Mouse (Mus musculus) c-Kit-positive CD71-negative TER-119-negative erythroid progenitor cells, embryonic 14.5 days (primary cell): ENCODE data around the gene Rasd1.
"Not testable (repeated sequence)": the region's sequence is repeated elsewhere in the genome, so short reads cannot be mapped to it uniquely, and the experiment has no call there.

Experiments used
- DNase-seq: peaks from one replicate; pipeline ENCODE4 v3.0.0-alpha.2; 2013; ENCODE audit warnings: low read depth

Gene Rasd1

DNA sequence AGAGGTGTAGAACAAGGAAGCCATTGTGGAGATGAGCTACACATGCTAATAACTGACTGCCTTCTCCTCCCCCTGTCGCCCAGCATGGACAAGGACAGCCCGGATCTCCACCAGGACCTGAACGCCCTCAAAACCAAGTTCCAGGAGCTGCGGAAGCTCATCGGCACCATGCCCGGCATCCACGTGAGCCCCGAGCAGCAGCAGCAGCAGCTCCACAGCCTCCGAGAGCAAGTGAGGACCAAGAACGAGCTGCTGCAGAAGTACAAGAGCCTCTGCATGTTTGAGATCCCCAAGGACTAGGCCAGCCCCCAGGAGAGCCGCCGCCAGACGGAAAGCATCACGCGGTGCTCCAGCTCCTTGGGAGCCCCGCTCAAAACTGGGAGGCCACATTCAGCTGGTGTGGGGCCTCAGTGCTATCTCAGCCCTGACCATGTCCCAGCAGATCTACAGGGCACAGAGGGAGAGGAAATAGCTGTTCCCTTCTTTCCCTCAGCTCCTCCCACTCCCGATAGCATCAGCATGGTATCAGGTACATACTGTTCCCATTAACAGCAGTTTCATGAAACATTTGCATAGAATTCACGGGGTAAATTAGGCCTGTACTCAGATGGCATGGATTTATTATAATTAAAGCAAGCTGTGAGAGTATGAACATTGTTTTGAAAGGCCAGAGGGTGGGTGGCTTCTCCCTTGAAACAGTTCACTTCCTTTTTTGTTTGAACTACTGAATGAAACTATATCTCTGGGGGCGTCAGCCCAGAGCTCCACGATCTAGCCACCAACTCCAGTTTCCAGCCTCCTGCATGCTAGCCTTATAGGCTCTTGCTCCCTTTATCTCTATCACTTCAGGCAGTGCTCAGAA, 4.0 kb downstream of the Rasd1 start:
- DNase-seq, result no peak

DNA sequence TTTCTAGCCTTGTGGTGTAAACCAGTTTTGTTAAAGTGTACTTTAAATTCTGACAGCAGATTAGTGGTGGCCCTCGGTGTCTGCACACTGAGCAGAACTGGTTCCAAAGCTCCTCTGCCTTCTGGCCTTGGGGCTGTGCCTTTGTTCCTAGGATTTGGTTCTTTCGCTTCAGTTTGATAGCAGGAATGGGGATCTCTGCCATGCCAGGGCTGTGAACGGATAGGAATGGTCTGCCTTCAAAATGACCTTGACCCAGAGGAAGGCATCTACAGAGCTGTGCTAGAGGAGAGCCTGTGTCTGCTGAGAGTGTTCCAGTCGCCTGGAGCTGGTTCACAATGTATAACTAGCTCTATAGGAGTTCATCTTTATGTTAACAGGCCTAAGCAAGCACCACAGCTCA, 5.3 kb downstream of the Rasd1 start:
- DNase-seq, result no peak

DNA sequence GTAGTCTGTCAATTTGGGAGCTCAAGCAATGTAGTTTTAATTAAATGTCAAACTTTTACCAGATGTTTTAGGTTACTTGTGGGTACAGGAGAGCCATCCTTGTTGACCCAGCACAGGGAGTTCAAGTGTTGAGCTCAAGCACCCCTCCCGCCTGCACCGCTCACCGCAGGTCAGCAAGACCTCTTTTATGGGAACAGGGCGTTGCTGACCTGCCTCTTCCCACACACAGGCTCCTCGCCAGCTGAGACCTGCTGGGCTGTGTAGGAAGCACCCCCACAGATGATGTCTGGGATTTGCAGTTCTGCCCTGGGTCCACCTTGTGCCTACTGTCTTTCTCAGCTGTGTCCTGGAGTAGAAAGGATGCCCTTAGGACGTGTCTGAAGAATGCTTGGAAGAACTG, 8.0 kb downstream of the Rasd1 start:
- DNase-seq, result no peak

DNA sequence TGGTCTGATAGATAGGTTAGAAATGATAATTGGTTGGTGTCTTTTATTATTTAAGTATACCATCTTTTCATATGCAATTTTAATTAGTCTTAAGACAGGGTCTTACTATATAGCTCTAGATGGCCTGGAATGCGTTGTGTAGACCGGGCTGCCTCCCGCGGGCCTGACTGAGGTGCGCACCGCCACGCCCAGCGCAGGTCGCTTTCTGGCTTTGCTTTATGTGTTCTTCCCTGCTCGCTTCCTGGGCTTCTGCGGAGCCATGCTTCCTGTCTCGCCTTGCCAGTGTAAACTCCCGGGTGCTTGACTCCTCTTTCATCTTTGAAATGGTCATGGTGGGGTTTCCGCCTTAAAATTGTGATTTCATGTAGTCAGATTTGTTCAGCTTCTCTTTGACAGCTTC, 11.9 kb downstream of the Rasd1 start:
- no peak for DNase-seq

DNA sequence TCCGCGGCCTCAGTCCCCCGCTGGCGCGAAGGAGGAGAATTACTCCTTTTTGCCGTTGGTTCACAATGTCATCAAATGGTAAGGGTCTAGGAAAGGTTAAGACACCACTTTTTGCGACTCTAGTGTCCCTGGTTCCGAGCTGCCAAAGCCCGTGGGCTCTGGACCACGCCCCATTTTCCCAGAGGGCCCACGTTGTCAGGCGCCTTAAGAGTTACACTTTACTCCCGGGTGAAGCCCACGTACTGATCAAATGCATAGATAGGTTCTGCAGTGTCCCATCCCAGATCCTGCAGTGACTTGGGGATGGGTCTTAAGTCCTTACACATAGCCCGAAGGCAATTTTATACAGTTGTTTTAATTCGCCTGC, 16.4 kb downstream of the Rasd1 start:
- no peak for DNase-seq

DNA sequence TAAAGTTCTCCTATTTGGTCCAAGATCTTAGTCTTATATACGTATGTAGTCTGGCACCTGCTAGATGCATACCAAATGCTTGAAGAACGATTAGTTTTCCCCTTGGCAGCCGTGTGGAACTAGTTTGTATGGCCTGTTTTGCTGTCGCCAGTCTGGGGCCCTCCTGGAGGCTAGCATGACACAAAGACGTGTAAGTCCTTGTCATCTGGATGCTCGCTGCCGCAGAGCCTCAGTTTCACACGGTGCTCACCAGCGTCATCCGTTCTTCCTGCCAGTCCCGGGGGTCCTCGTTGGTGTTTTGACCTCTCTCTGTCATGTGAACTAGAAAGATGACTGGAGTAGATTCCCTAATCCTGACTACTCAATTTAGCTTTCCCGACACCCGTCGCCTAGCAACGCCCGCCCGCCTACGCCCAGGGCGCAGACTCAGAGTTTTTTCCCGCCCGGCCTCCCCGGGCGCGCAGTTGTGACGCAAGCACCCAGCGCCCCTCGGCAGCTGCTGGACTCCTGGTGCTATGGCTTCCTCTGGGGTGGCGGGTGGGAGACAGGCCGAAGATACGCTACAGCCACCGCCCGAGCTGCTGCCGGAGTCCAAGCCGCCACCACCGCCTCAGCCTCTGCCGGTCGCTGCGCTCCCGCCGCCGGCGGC, 16.9 kb downstream of the Rasd1 start, which contains the start of gene Med9:
Gene Med9 (plus strand): TSS at position 455 of the 649 bp plus-strand sequence.
- DNase-seq, result peak; percentile 87

DNA sequence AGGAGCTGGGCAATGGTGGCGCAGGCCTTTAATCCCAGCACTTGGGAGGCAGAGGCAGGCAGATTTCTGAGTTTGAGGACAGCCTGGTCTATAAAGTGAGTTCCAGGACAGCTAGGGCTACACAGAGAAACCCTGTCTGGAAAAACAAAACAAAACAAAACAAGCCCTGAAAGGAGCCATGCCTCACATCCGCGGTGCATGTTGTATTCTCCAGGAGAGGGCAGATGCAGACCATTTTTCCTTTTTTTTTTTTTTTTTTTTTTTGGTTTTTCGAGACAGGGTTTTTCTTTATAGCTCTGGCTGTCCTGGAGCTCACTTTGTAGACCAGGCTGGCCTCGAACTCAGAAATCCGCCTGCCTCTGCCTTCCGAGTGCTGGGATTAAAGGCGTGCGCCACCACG, 19.9 kb downstream of the Rasd1 start:
- DNase-seq, result not testable (repeated sequence)

DNA sequence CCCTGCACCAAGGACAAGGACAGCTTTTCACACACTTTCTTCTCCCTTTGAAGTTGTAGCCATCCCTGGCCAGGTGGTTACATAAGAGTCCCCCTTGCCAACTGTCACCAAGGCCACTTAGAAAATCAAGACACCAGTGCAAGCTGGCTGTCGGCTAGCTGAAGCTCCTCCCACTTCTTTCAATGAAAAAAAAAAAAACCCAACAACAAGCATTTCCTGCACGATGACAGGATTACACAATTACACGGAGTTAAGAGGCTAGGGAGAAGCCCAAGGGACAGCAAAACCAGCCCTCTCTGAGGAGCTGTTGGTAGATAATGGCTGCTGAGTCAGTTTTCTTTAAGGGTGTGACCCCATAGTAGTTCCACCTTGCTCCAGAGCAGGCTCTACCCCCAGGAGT, 23.4 kb downstream of the Rasd1 start:
- DNase-seq, result peak; percentile 37

DNA sequence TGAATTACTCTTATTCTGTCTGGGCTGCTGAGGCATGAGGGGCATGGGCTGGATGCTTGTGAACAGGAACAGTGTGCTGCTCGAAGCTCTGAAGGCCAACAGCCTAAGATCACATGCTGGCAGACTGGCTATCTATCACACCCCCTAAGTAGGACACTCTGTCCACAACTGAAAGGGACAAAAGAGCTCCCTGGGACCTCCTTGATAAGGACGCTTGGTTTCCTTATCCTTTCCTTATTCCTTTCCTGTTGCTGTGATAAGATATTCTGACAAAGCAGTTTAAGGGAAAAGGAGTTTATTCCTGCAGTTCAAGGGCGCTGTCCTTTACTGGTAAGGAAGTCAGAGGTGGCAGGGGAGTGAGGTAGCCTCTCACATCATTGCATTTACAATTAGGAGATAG, 24.1 kb downstream of the Rasd1 start:
- no peak for DNase-seq

DNA sequence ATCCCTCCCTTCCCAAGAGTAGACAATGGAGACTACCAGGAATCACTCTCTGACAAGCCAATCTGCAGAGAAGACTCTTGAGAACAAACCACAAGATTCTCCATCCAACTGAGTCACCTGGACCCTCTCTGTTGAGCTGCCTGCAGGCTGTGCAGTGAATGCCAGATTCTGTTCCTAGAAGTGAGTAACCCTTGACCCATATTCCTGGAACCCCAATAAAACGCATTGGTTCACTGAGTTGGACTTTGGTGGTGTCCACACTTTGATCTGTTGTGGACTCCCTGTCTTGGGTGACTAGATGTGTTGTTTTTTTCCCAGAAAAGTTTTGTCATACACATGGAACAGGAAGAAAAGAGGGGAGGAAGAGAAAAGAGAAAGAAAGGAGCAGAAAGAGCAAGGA, 24.9 kb downstream of the Rasd1 start:
- no peak for DNase-seq

DNA sequence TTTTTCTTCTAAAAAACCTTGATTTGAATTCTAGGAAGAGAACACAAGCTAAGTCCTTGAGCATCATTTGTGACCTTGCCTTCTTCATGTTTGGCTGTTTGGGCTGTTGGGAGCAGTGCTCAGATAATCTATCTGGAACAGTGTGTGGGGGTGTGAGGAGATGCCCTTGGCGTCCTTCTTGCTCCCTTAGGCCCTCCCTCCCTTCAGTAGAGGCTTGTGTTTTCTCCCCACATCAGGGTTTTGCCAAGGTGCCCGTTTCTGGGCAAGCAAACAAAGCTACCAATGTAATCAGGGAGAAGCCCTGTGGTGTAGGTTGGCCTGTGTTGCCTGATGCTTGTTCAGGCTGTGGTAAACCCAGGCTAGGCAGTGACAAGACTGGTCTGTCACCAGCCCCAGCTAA, 27.1 kb downstream of the Rasd1 start:
- DNase-seq, result no peak

DNA sequence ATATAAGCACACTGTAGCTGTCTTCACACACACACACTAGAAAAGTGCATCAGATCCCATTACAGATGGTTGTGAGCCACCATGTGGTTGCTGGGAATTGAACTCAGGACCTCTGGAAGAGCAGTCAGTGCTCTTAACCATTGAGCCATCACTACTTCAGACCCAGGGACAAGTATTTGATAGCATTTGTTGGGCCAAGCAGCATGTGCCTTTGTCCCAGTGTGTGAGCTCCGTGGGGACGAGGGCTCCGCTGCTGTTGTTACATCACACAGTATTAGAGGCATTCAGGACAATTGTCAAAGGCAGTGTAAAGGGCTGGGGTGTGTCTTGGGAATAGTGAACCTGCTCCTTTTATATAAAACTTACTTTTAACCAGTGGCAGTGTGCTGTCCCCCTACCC, 27.7 kb downstream of the Rasd1 start:
- no peak for DNase-seq

DNA sequence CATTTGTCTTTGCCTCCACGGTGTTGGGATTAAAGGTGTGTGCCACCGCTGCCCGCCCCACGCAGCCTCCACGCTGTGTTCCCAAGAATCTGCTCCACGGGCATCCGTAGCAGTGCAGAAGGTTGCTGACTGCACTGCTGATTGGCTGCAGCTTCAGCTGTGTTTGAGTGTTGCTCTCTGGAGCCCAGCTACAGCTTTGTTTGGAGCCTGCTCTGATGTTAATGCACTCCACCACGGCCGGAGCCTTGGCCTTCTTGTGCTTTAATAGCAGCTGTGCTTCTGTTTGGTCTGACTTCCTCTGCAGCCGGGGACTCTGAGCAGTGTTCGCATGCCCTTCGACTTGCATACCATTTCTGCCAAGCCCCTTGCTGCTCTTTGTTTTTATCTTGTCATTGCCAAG, 30.8 kb downstream of the Rasd1 start:
- DNase-seq, result no peak

DNA sequence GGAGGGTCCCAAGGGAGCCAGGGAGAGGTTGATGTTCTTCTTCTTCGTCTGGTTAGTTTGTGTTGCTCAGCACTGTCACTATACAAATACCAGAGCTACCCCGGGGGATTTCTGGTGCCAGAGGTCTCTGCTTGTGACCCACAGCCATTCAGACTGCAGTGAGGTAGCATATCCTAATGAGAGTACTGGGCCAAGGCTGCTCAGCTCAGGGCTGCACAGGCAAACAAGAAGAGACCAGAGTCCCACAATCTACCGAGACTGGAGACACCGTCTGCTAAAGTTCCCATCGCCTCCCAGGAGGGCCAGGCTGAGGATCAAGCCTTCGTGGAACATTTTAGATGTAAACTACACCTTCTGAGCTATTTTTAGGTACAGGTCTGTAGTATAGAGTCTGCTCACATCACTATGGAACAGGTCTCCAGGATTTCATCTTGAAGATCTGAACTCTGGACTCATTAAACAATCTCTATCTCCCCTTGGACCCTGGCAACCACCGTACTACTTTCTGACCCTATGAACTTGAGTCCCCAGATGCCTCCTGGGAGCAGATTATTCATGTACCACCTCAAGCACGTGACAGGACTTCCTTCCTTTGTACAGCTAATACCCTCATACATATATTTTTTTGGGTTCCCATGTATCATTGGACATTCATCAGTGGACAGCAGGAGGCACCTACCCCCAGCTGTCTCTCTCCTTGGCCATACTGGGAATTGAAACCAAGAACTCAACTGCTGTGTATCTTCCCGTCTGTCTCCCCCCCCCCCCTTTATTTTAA, 32.0 kb downstream of the Rasd1 start:
- DNase-seq, result no peak

DNA sequence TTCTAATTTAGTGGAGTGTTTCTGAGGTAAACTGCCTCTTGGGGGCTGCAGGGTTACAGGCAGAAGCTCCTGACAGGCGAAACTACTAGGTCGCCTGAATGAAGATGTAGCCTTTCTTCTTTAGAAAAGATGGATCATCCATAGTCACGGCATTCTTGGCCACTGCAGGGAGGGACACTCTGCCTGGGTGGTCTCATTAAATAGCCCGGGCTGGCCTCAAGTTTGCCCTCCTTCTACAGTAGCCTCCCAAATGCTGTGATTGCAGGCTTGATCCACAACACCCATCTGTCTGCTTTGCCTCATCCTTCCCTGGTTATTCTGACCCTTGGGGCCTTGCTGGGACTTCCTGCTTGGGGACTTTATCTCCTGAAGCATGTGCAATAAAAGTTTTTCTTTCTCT, 34.7 kb downstream of the Rasd1 start:
- DNase-seq, result no peak

DNA sequence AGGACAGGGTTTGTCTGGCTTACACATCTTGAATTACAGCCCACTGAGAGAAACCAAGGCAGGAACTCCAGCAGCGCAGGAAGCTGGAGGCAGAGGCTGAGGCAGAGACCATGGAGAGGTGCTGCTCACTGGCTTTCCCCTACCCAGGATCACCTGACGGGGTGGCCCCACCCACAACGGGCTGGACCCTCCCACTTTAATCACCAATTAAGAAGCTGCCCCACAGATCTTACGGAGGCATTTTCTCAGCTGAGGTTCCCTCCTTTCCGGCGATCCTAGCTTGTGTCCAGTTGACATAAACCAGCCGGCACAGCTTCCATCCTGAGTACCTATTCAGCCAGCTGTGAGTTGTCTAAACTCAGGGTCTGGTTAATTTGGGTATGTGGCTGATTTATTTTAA, 43.5 kb downstream of the Rasd1 start:
- DNase-seq, result no peak

DNA sequence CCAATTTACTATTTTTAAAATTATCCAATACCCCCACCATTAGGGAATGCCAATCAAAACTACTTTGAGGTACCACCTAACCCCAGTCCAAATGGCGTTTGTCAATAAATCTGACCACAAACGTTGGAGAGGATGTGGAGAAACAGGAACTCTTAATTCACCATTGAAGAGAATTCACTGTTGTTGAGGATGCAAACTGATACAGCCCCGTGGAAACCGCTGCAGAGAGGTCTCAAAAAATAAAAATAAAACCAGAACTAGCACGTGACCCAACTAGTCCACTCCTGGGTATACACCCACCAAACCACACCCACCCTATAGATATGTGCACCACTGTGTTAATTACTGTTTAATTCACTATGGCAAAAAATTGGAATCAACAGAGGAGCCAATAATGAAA, 44.4 kb downstream of the Rasd1 start:
- DNase-seq, result no peak

DNA sequence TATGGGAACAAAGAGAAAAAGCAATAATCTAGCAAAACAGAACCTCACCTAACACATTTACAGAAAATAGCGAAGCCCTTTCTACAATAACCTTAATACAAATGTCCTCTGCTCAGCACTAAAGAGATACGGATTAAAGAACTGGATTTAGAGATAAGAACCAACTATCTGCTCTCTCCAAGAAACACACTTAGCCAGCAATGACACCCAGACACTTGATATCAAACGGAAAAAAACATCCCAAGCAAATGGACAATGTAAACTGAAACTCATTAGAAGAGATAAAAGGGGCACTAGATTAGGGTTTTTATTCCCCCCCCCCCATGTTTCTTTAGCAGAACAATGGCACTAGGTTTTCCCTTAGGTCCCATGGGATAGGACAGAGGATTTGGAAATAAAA, 45.3 kb downstream of the Rasd1 start:
- no peak for DNase-seq

DNA sequence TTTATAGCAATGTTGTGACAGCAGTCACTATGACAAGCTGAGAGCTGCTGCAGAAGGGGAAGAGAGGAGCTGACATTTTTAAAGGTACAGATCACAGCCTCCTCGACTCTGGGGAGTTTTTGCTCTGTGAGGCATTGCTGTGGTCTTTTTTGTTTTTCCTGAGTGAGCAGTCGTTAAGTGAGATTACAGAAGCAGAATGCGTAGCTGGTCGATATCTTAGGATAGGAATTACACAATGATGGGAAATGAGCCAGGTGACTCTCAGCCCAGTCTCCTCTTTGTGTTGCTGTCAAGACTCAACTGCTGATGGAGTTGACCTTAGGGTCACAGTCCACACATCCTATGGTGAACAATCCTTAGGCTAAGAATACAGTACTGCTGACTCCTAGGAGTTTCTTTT, 46.7 kb downstream of the Rasd1 start:
- no peak for DNase-seq

DNA sequence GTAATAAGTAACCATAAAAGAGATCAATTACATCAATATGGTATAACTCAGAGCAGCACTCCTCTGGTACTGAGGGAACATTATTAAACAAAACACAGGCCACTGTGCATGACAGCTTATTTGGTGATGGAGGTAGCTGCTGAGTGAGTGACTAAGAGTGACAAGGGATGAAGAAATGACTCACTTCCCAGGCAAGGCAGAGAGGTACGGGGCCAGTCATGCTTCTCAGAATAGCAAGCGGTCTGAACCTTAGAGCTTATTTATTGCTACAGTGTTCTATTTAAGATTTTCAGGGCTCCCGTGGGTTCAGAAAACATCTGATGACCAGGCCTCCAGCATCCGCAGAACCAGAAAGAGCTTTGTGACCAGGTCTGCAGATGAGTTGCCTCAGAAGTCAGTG, 51.0 kb downstream of the Rasd1 start:
- DNase-seq, result no peak
